Mouse (Mus musculus) CD8-positive naive resting alpha-beta T cell, adult 57 days (primary cell): Measurements from ENCODE around the gene Pcolce2. TPM values are rescaled to one million over a fixed set of nuclear protein-coding genes. Genes with fewer than 3 reads are reported as not detected.

Source experiments
- total RNA-seq: library from RNA; stranded (reverse); gene quantifications from one replicate; pipeline ENCODE4 v1.2.4, GENCODE M21; 2023

Gene Pcolce2
- 0.12 TPM for total RNA-seq

GRCm38 (mm10) chr9:95637271-95638181 is at the start of gene Pcolce2:
Gene Pcolce2 (plus strand): TSS chr9:95637601.

Other genes starting within 250 kb of the Pcolce2 start
- gene Chst2, start 230.9 kb upstream of the Pcolce2 start, total RNA-seq: 0.73 TPM
- gene U2surp, start 125.6 kb upstream of the Pcolce2 start, total RNA-seq: 89.0 TPM
- gene Paqr9, start 77.9 kb upstream of the Pcolce2 start, total RNA-seq: 0.55 TPM
- 0.67 TPM for gene Trpc1, start 112.8 kb downstream of the Pcolce2 start, total RNA-seq
- 0.70 TPM for gene Pls1, start 207.7 kb downstream of the Pcolce2 start, total RNA-seq
- gene Atr, start 220.0 kb downstream of the Pcolce2 start, total RNA-seq: 29.6 TPM